12 mouse cellular contexts compared by ENCODE assay signal in the genomic region with DNA sequence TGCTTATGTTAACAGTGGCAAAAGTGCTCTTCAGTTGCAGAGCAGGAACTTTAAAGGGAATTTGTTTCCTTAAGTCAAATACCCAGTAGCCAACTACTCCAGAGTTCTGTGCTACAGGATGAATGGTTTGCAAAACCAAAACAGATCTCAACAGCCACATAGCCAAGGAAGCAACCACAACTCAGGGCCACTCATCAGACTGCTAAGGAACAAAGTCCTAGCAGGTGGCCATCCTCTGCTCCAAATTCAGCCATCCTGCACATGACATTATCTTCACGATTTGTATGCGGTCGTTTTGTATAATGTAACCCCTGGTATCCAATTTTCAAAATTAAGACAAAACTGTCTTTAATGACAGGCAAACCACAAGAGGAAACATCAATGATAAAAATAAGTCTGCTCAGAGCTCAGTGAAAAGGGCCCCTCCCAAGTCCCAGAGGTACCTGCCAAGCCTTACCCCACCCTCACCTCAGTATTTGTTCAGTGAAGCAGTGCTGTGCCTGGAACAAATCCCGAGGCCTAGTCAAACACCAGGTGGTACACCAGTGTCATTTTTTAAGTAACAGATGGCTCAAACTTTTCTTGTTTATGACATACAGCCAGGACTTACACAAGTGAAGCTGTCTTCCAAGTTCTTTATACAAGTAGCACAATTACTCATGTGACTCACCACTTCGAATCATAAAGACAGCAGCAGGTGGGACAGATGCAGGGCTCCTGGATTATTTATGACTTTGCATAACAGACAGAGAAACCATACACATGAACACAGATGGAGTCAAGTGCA.
DNase-seq lines count a peak whose midpoint lies in the region; ATAC-seq and TF ChIP-seq lines count a peak whose summit lies in the region.
"Had no signal": no experiment of that assay in that cellular context is flagged by ENCODE, and none has a peak within 500 bp of the region (broad histone marks: within the 10 kb centered on the region; RNA-seq: fewer than 3 reads in every experiment).

No protein-coding gene starts in this region.

- H3K36me3 ChIP-seq in hindbrain, embryonic 16.5 days (ENCODE audit: control insufficient read depth, insufficient read depth, low read length): no peaks in the 10 kb centered on the region
- H3K36me3 ChIP-seq in hindbrain, embryonic 11.5 days (ENCODE audit: control insufficient read depth, insufficient read depth, low read length): no peaks in the 10 kb centered on the region
- H3K36me3 ChIP-seq in MEL (ENCODE audit: control insufficient read depth in 1 of 2, insufficient read depth in 2 of 2, low read length in 2 of 2): peaks cover 0 to 19% of the 10 kb centered on the region in 2 experiments; a peak in 2 of 4 replicates

- no peak overlapping the region for H3K4me2 ChIP-seq in hindbrain, embryonic 16.5 days (ENCODE audit: low read length)
- H3K4me2 ChIP-seq in hindbrain, embryonic 11.5 days (replicated peaks; ENCODE audit: low read depth, low read length): no peak overlapping the region

- DNase-seq in hindbrain, embryonic 11.5 days (ENCODE audit: low spot score): no peak
- DNase-seq in 3T3-L1 (ENCODE audit: low read depth, low spot score) (peak; percentile 30), MEL (ENCODE audit: low read depth, low spot score) (peak; percentile 35)
- DNase-seq in layer of hippocampus, adult 8-10 months (ENCODE audit: low spot score in 2 of 2): peak; percentile 39 to 52
- DNase-seq in adrenal gland, adult 2 months: no peak
- DNase-seq in yolk sac, embryonic 10.5 days (ENCODE audit: low spot score): no peak
- no peak for DNase-seq in T-cell, adult 2 months (ENCODE audit: low spot score)
- DNase-seq: heart, postnatal 36 days; thymus, postnatal 36 days had no signal

- H3K4me3 ChIP-seq in hindbrain, embryonic 16.5 days (ENCODE audit: low read length): no peak overlapping the region
- no peak overlapping the region for H3K4me3 ChIP-seq in hindbrain, embryonic 11.5 days (ENCODE audit: low read depth, low read length)
- H3K4me3 ChIP-seq in MEL (ENCODE audit: control insufficient read depth in 1 of 2, insufficient read depth in 1 of 2, low read depth in 2 of 2, low read length in 2 of 2): no peak overlapping the region
- H3K4me3 ChIP-seq: left cerebral cortex, adult 2 months; megakaryocyte, embryonic 14.5 days had no signal

- H3K27ac ChIP-seq in hindbrain, embryonic 16.5 days (ENCODE audit: low read depth, low read length): no peak overlapping the region
- no peak overlapping the region for H3K27ac ChIP-seq in hindbrain, embryonic 11.5 days (ENCODE audit: low read depth, low read length)
- H3K27ac ChIP-seq in MEL (ENCODE audit: control insufficient read depth, low read depth, low read length): no peak overlapping the region
- H3K27ac ChIP-seq: left cerebral cortex, adult 2 months had no signal

- no peak for TF ChIP-seq POLR2A in MEL (IDR thresholded peaks at IDR 0.05; ENCODE audit: control insufficient read depth in 1 of 2, insufficient read depth in 1 of 2, low read depth in 1 of 2, low read length in 2 of 2, poor library complexity in 1 of 2)

- peak; percentile 56; the same call in 1 of the 2 replicates for ATAC-seq in hindbrain, embryonic 16.5 days
- no peak for ATAC-seq in hindbrain, embryonic 11.5 days (ENCODE audit: low FRiP score)

- 55% methylated on average over 5 of the region's 5 CpGs for WGBS in hindbrain, embryonic 16.5 days
- WGBS in hindbrain, embryonic 11.5 days: 77% methylated on average over 5 of the region's 5 CpGs

- TF ChIP-seq CTCF in MEL (IDR thresholded peaks at IDR 0.05 in 2 of 3, conservative IDR thresholded peaks at IDR 0.05 in 1 of 3; ENCODE audit: control insufficient read depth in 1 of 3, insufficient read depth in 1 of 3, low read depth in 2 of 3, low read length in 3 of 3, poor library complexity in 1 of 3, severe bottlenecking in 1 of 3): no peak

- no peak for TF ChIP-seq RAD21 in MEL (IDR thresholded peaks at IDR 0.05; ENCODE audit: low read depth, low read length)

- no peaks in the 10 kb centered on the region for H3K9me3 ChIP-seq in hindbrain, embryonic 16.5 days (ENCODE audit: control insufficient read depth, low read length)
- H3K9me3 ChIP-seq in hindbrain, embryonic 11.5 days (ENCODE audit: control insufficient read depth, low read length): no peaks in the 10 kb centered on the region
- H3K9me3 ChIP-seq in MEL (replicated peaks; ENCODE audit: insufficient read depth, low read length): no peaks in the 10 kb centered on the region
- H3K9me3 ChIP-seq: megakaryocyte, embryonic 14.5 days had no signal

- H3K4me1 ChIP-seq in hindbrain, embryonic 16.5 days (ENCODE audit: control insufficient read depth, insufficient read depth, low read depth, low read length): no peaks in the 10 kb centered on the region
- no peaks in the 10 kb centered on the region for H3K4me1 ChIP-seq in hindbrain, embryonic 11.5 days (replicated peaks; ENCODE audit: control insufficient read depth, insufficient read depth, low read length)
- peaks cover 21 to 26% of the 10 kb centered on the region in 2 experiments for H3K4me1 ChIP-seq in MEL (ENCODE audit: control insufficient read depth in 1 of 2, insufficient read depth in 2 of 2, low read length in 2 of 2)

- H3K79me2 ChIP-seq in MEL (ENCODE audit: control insufficient read depth, insufficient read depth, low read length, poor library complexity): no peaks in the 10 kb centered on the region

- TF ChIP-seq EP300 in MEL (IDR thresholded peaks at IDR 0.05; ENCODE audit: low read depth in 1 of 2, low read length in 2 of 2): peak; percentile 10 to 19; a peak in 1 of 4 replicates

- H3K27me3 ChIP-seq in hindbrain, embryonic 16.5 days (replicated peaks; ENCODE audit: control insufficient read depth, insufficient read depth, low read length): no peaks in the 10 kb centered on the region
- H3K27me3 ChIP-seq in hindbrain, embryonic 11.5 days (ENCODE audit: control insufficient read depth, insufficient read depth, low read length): no peaks in the 10 kb centered on the region
- no peaks in the 10 kb centered on the region for H3K27me3 ChIP-seq in MEL (ENCODE audit: control insufficient read depth in 1 of 2, insufficient read depth in 2 of 2, low read length in 2 of 2)
- H3K27me3 ChIP-seq: megakaryocyte, embryonic 14.5 days had no signal

- no peak overlapping the region for H3K9ac ChIP-seq in hindbrain, embryonic 16.5 days (ENCODE audit: low read depth, low read length)
- H3K9ac ChIP-seq in hindbrain, embryonic 11.5 days (ENCODE audit: low read depth, low read length): no peak overlapping the region
- H3K9ac ChIP-seq in MEL (ENCODE audit: control insufficient read depth, low read depth, low read length, poor library complexity, severe bottlenecking): no peak overlapping the region

TF ChIP-seq in MEL, 35 proteins besides CTCF, POLR2A, EP300 and RAD21:
- TF ChIP-seq HCFC1 (IDR thresholded peaks at IDR 0.05; ENCODE audit: low read depth, low read length) (0 out of 2 replicates have a peak, but pooled peaks have one; percentile 14), ZC3H11A (IDR thresholded peaks at IDR 0.05; ENCODE audit: low read depth, low read length) (no peak), MAZ (IDR thresholded peaks at IDR 0.05; ENCODE audit: low read depth, low read length) (peak; percentile 50; the same call in 1 of the 2 replicates), MYC (IDR thresholded peaks at IDR 0.05; ENCODE audit: low read depth, low read length) (no peak), GABPA (IDR thresholded peaks at IDR 0.05; ENCODE audit: low read depth, low read length) (no peak), NELFE (IDR thresholded peaks at IDR 0.05; ENCODE audit: low read depth, low read length) (no peak), GATA1 (IDR thresholded peaks at IDR 0.05; ENCODE audit: low read depth, low read length) (0 out of 2 replicates have a peak, but pooled peaks have one; percentile 26), UBTF (IDR thresholded peaks at IDR 0.05; ENCODE audit: borderline replicate concordance, insufficient read depth, low read depth, low read length) (no peak)
TF ChIP-seq in MEL: peak in this region for 3.

Comparison
In these comparisons a context has a peak if more than half of its experiments do, and no peak if none do; other contexts are left out.
1. DNase-seq: peak in 3T3-L1 (single experiment), MEL (single experiment) and layer of hippocampus, adult 8-10 months (2 of 2); none in hindbrain, embryonic 11.5 days (single experiment), adrenal gland, adult 2 months (single experiment), yolk sac, embryonic 10.5 days (single experiment) and T-cell, adult 2 months (single experiment).